Mouse (Mus musculus) intestine, embryonic 14.5 days (tissue): Measurements from ENCODE around the gene Slc35f3. TPM values are rescaled to one million over a fixed set of nuclear protein-coding genes. Genes with fewer than 3 reads are reported as not detected.

Source experiments
- ATAC-seq: fragments of 200-750 bp; cut with Nextera tagmentation; replicated peaks from 2 replicates; pipeline ENCODE4 v1.8.0; 2017; ENCODE audit warnings: low read depth, moderate number of reproducible peaks, moderate TSS enrichment, moderate library complexity; ENCODE audit not compliant: low FRiP score, low TSS enrichment
- DNase-seq: peaks from one replicate; pipeline ENCODE4 v3.0.0-alpha.2; 2018; ENCODE audit warnings: low spot score
- H3K27ac ChIP-seq: fragments of 300-500 bp; sonication (generic); 2 replicates; pipeline ENCODE4 v1.5.1; 2014; ENCODE audit warnings: low read depth, mild to moderate bottlenecking, control low read depth
- H3K27me3 ChIP-seq: fragments of 300-500 bp; sonication (generic); replicated peaks from 2 replicates; pipeline ENCODE4 v1.6.1; 2014; ENCODE audit warnings: low read length, control low read depth; ENCODE audit not compliant: control insufficient read depth, insufficient read depth
- H3K36me3 ChIP-seq: fragments of 300-500 bp; sonication (generic); 2 replicates; pipeline ENCODE4 v1.6.1; 2014; ENCODE audit warnings: low read length, control low read depth; ENCODE audit not compliant: control insufficient read depth, insufficient read depth
- H3K4me1 ChIP-seq: fragments of 300-500 bp; sonication (generic); replicated peaks from 2 replicates; pipeline ENCODE4 v1.6.1; 2014; ENCODE audit warnings: low read length, control low read depth, mixed read lengths; ENCODE audit not compliant: control insufficient read depth, insufficient read depth
- H3K4me2 ChIP-seq: fragments of 300-500 bp; sonication (generic); 2 replicates; pipeline ENCODE4 v1.6.1; 2014; ENCODE audit warnings: low read length
- H3K4me3 ChIP-seq: fragments of 300-500 bp; sonication (generic); 2 replicates; pipeline ENCODE4 v1.5.1; 2014; ENCODE audit warnings: low read depth, low read length, control low read depth, mixed read lengths
- H3K9ac ChIP-seq: fragments of 300-500 bp; sonication (generic); 2 replicates; pipeline ENCODE4 v1.6.1; 2014; ENCODE audit warnings: mild to moderate bottlenecking, low read length
- H3K9me3 ChIP-seq: fragments of 300-500 bp; sonication (generic); 2 replicates; pipeline ENCODE4 v1.6.1; 2016; ENCODE audit warnings: low read length, control low read depth; ENCODE audit not compliant: control insufficient read depth
- WGBS: fragments of 180-500 bp; shearing (Covaris S2); extraction: QIAGEN DNeasy Blood & Tissue Kit; methylation state at CpG from one replicate; pipeline ENCODE4 v1.1.7; 2014; 5-methylcytosine and 5-hydroxymethylcytosine counted together
- polyA plus RNA-seq: library from polyadenylated mRNA; unstranded; fragments of >200 nt; fragmentation: Nextera tagmentation; extraction: Ambion mirVana; gene quantifications from 2 replicates; pipeline ENCODE4 v1.2.1, GENCODE M21; 2014

Gene Slc35f3
- polyA plus RNA-seq, 1 experiment from 2014 or later, result 0.30 TPM

- Histone ChIP-seq H3K36me3 (no peaks in the 10 kb centered on the region), H3K4me3 (no peak overlapping the region), H3K4me1 (no peaks in the 10 kb centered on the region), H3K9ac (no peak overlapping the region), H3K27me3 (no peaks in the 10 kb centered on the region), H3K27ac (no peak overlapping the region), H3K9me3 (no peaks in the 10 kb centered on the region), H3K4me2 (no peak overlapping the region)
- DNase-seq, result no peak
- 76% methylated on average over 9 of the region's 9 CpGs for WGBS
- no peak for ATAC-seq
Measured at GRCm38 (mm10) chr8:126307164-126307563, 8.8 kb downstream of the Slc35f3 start.

GRCm38 (mm10) chr8:126309015-126309414 lies 10.7 kb downstream of the Slc35f3 start:
- 24% methylated on average over 1 of the region's 1 CpGs for WGBS
- Histone ChIP-seq H3K27ac (no peak overlapping the region), H3K4me3 (no peak overlapping the region), H3K9ac (no peak overlapping the region), H3K9me3 (no peaks in the 10 kb centered on the region), H3K27me3 (no peaks in the 10 kb centered on the region), H3K4me1 (no peaks in the 10 kb centered on the region), H3K4me2 (no peak overlapping the region), H3K36me3 (no peaks in the 10 kb centered on the region)
- ATAC-seq (no peak), DNase-seq (no peak)

- H3K9me3 ChIP-seq, result peaks cover 6% of the 10 kb centered on the region; the same call in 1 of the 2 replicates
- H3K4me1 ChIP-seq, result no peaks in the 10 kb centered on the region
- no peak overlapping the region for H3K27ac ChIP-seq
- H3K4me2 ChIP-seq, result no peak overlapping the region
- H3K27me3 ChIP-seq, result no peaks in the 10 kb centered on the region
- no peak overlapping the region for H3K4me3 ChIP-seq
- 57% methylated on average over 2 of the region's 2 CpGs for WGBS
- ATAC-seq (no peak), DNase-seq (no peak)
- no peaks in the 10 kb centered on the region for H3K36me3 ChIP-seq
- no peak overlapping the region for H3K9ac ChIP-seq
Measured at GRCm38 (mm10) chr8:126324931-126325330, 26.6 kb downstream of the Slc35f3 start.

- DNase-seq (no peak), ATAC-seq (no peak)
- Histone ChIP-seq H3K4me2 (no peak overlapping the region), H3K27me3 (no peaks in the 10 kb centered on the region), H3K4me3 (no peak overlapping the region), H3K36me3 (no peaks in the 10 kb centered on the region), H3K27ac (no peak overlapping the region), H3K9ac (no peak overlapping the region), H3K9me3 (peaks cover 8% of the 10 kb centered on the region; the same call in 1 of the 2 replicates), H3K4me1 (no peaks in the 10 kb centered on the region)
- 75% methylated on average over 1 of the region's 1 CpGs for whole genome bisulfite sequencing
Measured at GRCm38 (mm10) chr8:126326136-126326535, 27.8 kb downstream of the Slc35f3 start.

GRCm38 (mm10) chr8:126326731-126327130 lies 28.4 kb downstream of the Slc35f3 start:
- Histone ChIP-seq H3K9ac (no peak overlapping the region), H3K4me1 (no peaks in the 10 kb centered on the region), H3K27me3 (no peaks in the 10 kb centered on the region), H3K36me3 (no peaks in the 10 kb centered on the region), H3K4me3 (no peak overlapping the region), H3K27ac (no peak overlapping the region), H3K9me3 (peaks cover 8% of the 10 kb centered on the region; the same call in 1 of the 2 replicates), H3K4me2 (no peak overlapping the region)
- 61% methylated on average over 8 of the region's 8 CpGs for WGBS
- ATAC-seq (no peak), DNase-seq (no peak)

DNA sequence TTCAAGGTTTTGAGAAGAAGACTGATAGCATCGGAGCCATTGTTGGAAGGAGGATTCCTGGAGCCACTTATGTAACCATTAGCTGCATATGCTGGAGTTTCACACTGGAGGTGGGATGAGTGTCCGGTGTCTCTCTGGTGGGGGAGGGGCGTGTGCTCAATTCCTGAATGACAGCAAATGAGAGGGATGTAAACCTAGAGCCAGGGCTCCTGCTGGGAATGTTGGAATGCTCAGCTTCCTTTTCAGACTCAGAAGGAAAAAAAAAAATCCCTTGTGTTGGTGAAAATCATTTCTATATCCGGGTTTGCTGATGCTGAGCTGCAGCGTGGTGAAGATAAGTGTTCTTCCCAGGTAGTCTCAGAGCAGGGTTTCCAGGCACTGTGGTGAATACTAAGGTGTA lies 29.4 kb downstream of the Slc35f3 start:
- Histone ChIP-seq H3K27me3 (no peaks in the 10 kb centered on the region), H3K9me3 (peaks cover 8% of the 10 kb centered on the region; the same call in 1 of the 2 replicates), H3K9ac (no peak overlapping the region), H3K4me1 (no peaks in the 10 kb centered on the region), H3K36me3 (no peaks in the 10 kb centered on the region), H3K4me3 (no peak overlapping the region), H3K4me2 (no peak overlapping the region), H3K27ac (no peak overlapping the region)
- DNase-seq, result no peak
- no peak for ATAC-seq
- WGBS, result 51% methylated on average over 5 of the region's 5 CpGs

DNA sequence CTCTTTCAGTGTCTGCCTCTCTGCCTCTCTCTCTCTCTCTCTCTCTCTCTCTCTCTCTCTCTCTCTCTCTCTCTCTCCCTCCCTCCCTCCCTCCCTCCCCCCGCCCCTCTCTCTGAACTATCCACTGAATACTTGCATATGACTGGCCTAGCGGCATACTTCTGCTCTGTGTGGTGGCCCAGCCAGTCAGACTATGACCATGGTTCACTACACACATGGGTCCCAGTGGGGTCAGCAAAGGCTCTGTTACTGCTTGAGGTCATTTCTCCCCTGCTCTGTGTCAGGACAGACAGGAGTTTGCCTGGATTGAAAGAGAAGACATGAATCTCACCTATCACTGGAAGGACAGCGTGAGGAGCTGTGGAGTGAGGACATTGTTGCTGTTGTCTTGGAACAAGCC lies 40.5 kb downstream of the Slc35f3 start:
- no peak for ATAC-seq

DNA sequence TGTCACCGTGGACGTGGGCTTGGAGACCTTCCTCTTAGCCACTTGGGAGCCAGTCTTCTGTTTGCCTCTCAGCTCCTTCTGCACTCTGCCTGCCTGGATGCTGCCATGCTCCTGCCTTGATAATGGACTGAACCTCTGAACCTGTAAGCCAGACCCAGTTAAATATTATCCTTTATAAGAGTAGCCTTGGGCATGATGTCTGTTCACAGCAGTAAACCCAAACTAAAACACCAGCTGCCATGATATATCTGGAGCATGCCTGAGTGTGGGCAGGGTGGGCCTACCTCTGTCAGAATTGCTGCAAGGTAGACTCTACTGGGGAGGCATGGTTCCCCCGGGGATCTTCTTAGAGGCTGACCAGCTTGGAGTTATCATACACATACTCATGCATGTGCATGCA lies 41.0 kb downstream of the Slc35f3 start:
- no peak for ATAC-seq
- H3K27me3 ChIP-seq, result no peaks in the 10 kb centered on the region
- no peak overlapping the region for H3K27ac ChIP-seq
- no peak overlapping the region for H3K9ac ChIP-seq
- H3K4me3 ChIP-seq, result no peak overlapping the region
- H3K4me2 ChIP-seq, result no peak overlapping the region
- no peaks in the 10 kb centered on the region for H3K36me3 ChIP-seq
- DNase-seq, result no peak
- H3K9me3 ChIP-seq, result no peaks in the 10 kb centered on the region
- 85% methylated on average over 3 of the region's 3 CpGs for WGBS
- H3K4me1 ChIP-seq, result no peaks in the 10 kb centered on the region

More for the DNA sequence above, 40.5 kb downstream of the Slc35f3 start:
- WGBS, result 90% methylated on average over 3 of the region's 3 CpGs
- Histone ChIP-seq H3K27me3 (no peaks in the 10 kb centered on the region), H3K36me3 (no peaks in the 10 kb centered on the region), H3K9ac (no peak overlapping the region), H3K4me3 (no peak overlapping the region), H3K9me3 (no peaks in the 10 kb centered on the region), H3K4me2 (no peak overlapping the region), H3K27ac (no peak overlapping the region), H3K4me1 (no peaks in the 10 kb centered on the region)
- DNase-seq, result no peak

DNA sequence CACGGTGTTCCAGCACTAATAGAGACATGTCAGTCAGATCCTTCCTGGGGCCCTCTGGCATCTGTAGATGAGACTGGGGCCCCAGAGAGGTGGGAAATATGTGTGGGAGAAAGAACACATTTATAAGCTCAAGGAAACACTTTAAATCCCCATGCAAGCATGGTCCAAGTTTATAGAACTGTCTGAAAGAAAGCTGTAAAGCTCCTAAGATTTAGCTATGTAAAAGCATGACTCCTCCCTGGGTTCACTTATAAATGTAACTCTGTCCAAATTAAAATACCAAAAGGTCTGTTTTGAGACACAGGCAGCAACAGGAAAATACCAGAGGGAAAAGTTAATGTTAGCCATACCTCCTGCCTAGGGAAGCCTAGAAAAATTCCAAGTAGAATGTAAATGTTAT lies 42.8 kb downstream of the Slc35f3 start:
- Histone ChIP-seq H3K4me2 (no peak overlapping the region), H3K27me3 (no peaks in the 10 kb centered on the region), H3K4me1 (no peaks in the 10 kb centered on the region; the same call in 1 of the 2 replicates), H3K36me3 (no peaks in the 10 kb centered on the region), H3K27ac (no peak overlapping the region), H3K9me3 (no peaks in the 10 kb centered on the region), H3K4me3 (no peak overlapping the region), H3K9ac (no peak overlapping the region)
- ATAC-seq (no peak), DNase-seq (no peak)
- 30% methylated on average over 1 of the region's 1 CpGs for WGBS
